Mouse (Mus musculus): Measurements from ENCODE around the gene Epha2. TPM values are rescaled to one million over a fixed set of nuclear protein-coding genes. Genes with fewer than 3 reads are reported as not detected.

Gene Epha2
- polyA plus RNA-seq, 1 experiment from 2014 or later = 1.1 TPM

- no peaks in the 10 kb centered on the region for H3K36me3 ChIP-seq
- H3K4me3 ChIP-seq = no peak overlapping the region
- no peaks in the 10 kb centered on the region for H3K4me1 ChIP-seq
- no peak overlapping the region for H3K4me2 ChIP-seq (replicated peaks)
- no peak overlapping the region for H3K27ac ChIP-seq (replicated peaks)
- no peak for ATAC-seq (replicated peaks)
- H3K27me3 ChIP-seq = no peaks in the 10 kb centered on the region
- H3K9ac ChIP-seq (replicated peaks) = no peak overlapping the region
- no peaks in the 10 kb centered on the region for H3K9me3 ChIP-seq
- WGBS = 64% methylated on average over 7 of the region's 7 CpGs
Observed at GRCm38 (mm10) chr4:141343515-141343914, 42.5 kb downstream of the Epha2 start.

DNA sequence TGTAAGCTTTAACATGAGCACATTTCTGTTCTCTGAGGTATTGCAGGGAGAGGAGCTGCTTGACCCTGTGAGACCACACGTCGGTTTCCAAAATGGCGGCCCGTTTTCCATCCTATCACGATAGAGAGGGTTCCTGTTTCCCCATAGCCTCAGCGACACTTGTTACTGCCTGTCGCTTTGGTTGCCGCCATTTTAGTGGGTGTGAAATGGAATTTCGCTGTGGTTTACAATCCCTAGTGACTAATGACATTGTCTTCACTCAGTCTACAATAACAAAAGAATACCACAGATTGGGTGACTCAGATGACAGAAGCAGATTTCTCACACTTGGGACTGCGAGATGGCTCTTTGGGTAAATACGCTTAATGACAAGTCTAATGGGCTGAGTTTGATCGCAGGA lies 44.2 kb downstream of the Epha2 start:
- H3K4me3 ChIP-seq = no peak overlapping the region
- H3K4me1 ChIP-seq = no peaks in the 10 kb centered on the region
- no peaks in the 10 kb centered on the region for H3K36me3 ChIP-seq
- H3K4me2 ChIP-seq (replicated peaks) = no peak overlapping the region
- H3K27me3 ChIP-seq = no peaks in the 10 kb centered on the region
- WGBS = 94% methylated on average over 12 of the region's 12 CpGs
- H3K9me3 ChIP-seq = no peaks in the 10 kb centered on the region
- no peak overlapping the region for H3K9ac ChIP-seq (replicated peaks)
- H3K27ac ChIP-seq (replicated peaks) = no peak overlapping the region
- ATAC-seq (replicated peaks) = no peak

GRCm38 (mm10) chr4:141347365-141347797 lies 46.3 kb downstream of the Epha2 start:
- no peaks in the 10 kb centered on the region for H3K4me1 ChIP-seq
- no peak overlapping the region for H3K4me3 ChIP-seq
- H3K36me3 ChIP-seq = no peaks in the 10 kb centered on the region
- no peaks in the 10 kb centered on the region for H3K9me3 ChIP-seq
- no peak for ATAC-seq (replicated peaks)
- no peak overlapping the region for H3K9ac ChIP-seq (replicated peaks)
- H3K27ac ChIP-seq (replicated peaks) = no peak overlapping the region
- 83% methylated on average over 8 of the region's 8 CpGs for WGBS
- no peak overlapping the region for H3K4me2 ChIP-seq (replicated peaks)
- no peaks in the 10 kb centered on the region for H3K27me3 ChIP-seq

GRCm38 (mm10) chr4:141348616-141349015 lies 47.6 kb downstream of the Epha2 start:
- 70% methylated on average over 11 of the region's 11 CpGs for WGBS
- Histone ChIP-seq H3K4me2 (replicated peaks) (no peak overlapping the region), H3K9me3 (no peaks in the 10 kb centered on the region), H3K9ac (replicated peaks) (no peak overlapping the region), H3K27ac (replicated peaks) (no peak overlapping the region), H3K27me3 (no peaks in the 10 kb centered on the region), H3K4me3 (no peak overlapping the region), H3K36me3 (no peaks in the 10 kb centered on the region), H3K4me1 (no peaks in the 10 kb centered on the region)
- ATAC-seq (replicated peaks) = no peak

DNA sequence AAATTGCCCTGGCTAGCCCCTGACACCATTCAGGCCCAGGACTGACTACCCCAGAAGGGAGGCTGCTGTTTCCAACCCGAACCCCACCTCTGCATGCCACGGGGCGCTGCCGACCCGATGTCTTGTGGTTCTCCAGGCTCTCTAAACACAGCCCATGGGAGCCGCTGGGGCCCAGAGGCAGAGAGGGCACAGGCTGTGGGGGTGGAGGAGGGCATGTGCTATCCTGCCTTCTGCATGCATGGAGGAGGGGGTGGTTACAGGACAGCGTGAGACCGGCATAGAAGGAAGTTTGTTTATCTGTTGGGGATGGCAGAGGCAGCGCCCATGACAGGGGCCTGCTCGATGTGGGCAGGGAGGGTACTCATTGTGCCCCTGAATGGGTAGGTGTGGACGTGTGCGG lies 49.0 kb downstream of the Epha2 start:
- ATAC-seq (replicated peaks) = no peak
- no peaks in the 10 kb centered on the region for H3K4me1 ChIP-seq
- no peak overlapping the region for H3K9ac ChIP-seq (replicated peaks)
- no peak overlapping the region for H3K4me3 ChIP-seq
- WGBS = 87% methylated on average over 12 of the region's 12 CpGs
- H3K27ac ChIP-seq (replicated peaks) = no peak overlapping the region
- no peaks in the 10 kb centered on the region for H3K27me3 ChIP-seq
- H3K9me3 ChIP-seq = no peaks in the 10 kb centered on the region
- H3K36me3 ChIP-seq = no peaks in the 10 kb centered on the region
- H3K4me2 ChIP-seq (replicated peaks) = no peak overlapping the region

- H3K9me3 ChIP-seq = no peaks in the 10 kb centered on the region
- H3K9ac ChIP-seq (replicated peaks) = no peak overlapping the region
- H3K4me3 ChIP-seq = no peak overlapping the region
- no peaks in the 10 kb centered on the region for H3K36me3 ChIP-seq
- no peaks in the 10 kb centered on the region for H3K27me3 ChIP-seq
- H3K4me1 ChIP-seq = no peaks in the 10 kb centered on the region
- ATAC-seq (replicated peaks) = no peak
- 67% methylated on average over 7 of the region's 7 CpGs for WGBS
- H3K4me2 ChIP-seq (replicated peaks) = no peak overlapping the region
- no peak overlapping the region for H3K27ac ChIP-seq (replicated peaks)
Observed at GRCm38 (mm10) chr4:141351972-141352371, 50.9 kb downstream of the Epha2 start.

DNA sequence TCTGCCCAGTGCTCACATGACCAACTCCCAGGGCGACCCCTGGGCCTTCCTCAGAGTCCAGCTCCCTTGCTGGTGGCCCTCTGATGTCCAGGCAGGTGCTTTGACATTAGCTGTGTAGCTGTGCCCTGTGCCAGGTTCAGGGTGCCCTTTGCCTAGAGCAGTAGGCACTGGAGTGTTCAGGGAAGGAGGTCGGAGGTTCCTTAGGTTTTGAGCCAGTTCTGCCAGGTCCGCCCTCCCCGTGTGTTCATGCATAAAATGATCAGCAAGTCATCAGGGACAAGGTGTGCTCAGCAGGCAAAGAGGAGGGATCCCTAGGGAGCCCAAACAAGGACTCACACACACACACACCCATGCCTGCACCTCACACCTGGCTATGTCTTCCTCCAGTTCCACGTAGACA lies 51.9 kb downstream of the Epha2 start:
- Histone ChIP-seq H3K4me1 (no peaks in the 10 kb centered on the region), H3K9me3 (no peaks in the 10 kb centered on the region), H3K4me3 (no peak overlapping the region), H3K36me3 (no peaks in the 10 kb centered on the region), H3K9ac (replicated peaks) (no peak overlapping the region), H3K4me2 (replicated peaks) (no peak overlapping the region), H3K27me3 (no peaks in the 10 kb centered on the region), H3K27ac (replicated peaks) (no peak overlapping the region)
- WGBS = 75% methylated on average over 5 of the region's 5 CpGs
- no peak for ATAC-seq (replicated peaks)

DNA sequence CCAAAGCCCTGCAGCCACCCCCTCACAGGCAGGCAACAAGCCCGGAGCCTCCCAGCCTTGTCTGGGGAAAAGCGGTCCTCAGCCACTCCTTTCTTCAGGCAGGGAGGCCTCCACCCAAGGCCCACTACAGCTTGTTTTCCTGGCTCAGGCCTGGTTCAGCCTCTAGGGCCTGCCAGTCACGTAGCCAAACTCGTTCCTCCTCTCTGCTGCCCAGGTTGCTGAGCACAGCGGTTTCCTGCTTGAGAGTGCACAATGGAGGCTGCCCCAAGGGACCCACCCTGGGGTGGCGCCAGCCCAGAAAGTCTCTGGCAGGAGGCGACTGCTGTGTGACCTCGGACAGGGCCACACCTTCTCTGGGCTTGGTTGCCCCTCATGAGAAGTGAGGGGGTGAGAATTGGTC lies 52.8 kb downstream of the Epha2 start:
- H3K9ac ChIP-seq (replicated peaks) = no peak overlapping the region
- H3K4me2 ChIP-seq (replicated peaks) = no peak overlapping the region
- H3K9me3 ChIP-seq = no peaks in the 10 kb centered on the region
- H3K36me3 ChIP-seq = no peaks in the 10 kb centered on the region
- H3K27me3 ChIP-seq = no peaks in the 10 kb centered on the region
- no peak for ATAC-seq (replicated peaks)
- H3K27ac ChIP-seq (replicated peaks) = no peak overlapping the region
- WGBS = 59% methylated on average over 8 of the region's 8 CpGs
- H3K4me3 ChIP-seq = no peak overlapping the region
- H3K4me1 ChIP-seq = no peaks in the 10 kb centered on the region

DNA sequence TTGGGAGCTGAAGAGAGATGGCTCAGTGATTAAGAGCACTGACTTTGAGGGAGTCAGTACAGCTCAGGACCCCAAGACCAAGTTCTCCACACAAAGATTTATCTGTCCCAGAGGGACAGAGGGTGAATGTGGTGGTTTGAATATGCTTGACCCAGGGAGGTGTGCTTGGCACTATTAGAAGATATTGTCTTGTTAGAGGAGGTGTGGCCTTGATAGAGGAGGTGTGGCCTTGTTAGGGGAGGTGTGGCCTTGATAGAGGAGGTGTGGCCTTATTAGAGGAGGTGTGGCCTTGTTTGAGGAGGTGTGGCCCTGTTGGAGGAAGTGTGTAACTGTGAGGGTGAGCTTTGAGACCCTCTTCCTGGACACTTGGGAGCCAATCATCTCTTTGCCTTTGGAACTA lies 56.8 kb downstream of the Epha2 start:
- H3K4me2 ChIP-seq (replicated peaks) = no peak overlapping the region
- H3K9ac ChIP-seq (replicated peaks) = no peak overlapping the region
- H3K27me3 ChIP-seq = no peaks in the 10 kb centered on the region
- H3K4me3 ChIP-seq = no peak overlapping the region
- H3K36me3 ChIP-seq = no peaks in the 10 kb centered on the region
- H3K27ac ChIP-seq (replicated peaks) = no peak overlapping the region
- no peak for ATAC-seq (replicated peaks)
- no peaks in the 10 kb centered on the region for H3K4me1 ChIP-seq
- H3K9me3 ChIP-seq = no peaks in the 10 kb centered on the region

DNA sequence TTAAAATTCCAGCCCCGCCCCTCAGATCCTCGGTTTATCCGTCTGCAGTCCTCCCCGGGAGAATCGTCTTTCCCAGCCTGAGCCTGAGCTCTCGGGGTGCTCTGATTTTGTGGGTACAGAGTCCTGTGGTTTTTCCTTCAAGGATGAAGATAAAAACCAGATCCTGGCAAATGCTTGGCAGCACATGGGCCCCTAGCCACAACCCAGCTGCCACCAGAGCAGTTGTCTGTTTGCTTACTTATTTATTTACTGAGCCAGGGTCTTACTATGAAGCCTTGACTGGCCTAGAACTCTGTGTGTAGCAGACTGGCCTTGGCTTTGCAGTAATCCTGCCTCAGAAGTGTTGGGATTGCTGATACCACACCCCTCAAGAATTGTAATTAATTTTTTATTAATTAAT lies 58.2 kb downstream of the Epha2 start:
- H3K4me2 ChIP-seq (replicated peaks) = no peak overlapping the region
- no peaks in the 10 kb centered on the region for H3K27me3 ChIP-seq
- no peak for ATAC-seq (replicated peaks)
- no peaks in the 10 kb centered on the region for H3K9me3 ChIP-seq
- H3K9ac ChIP-seq (replicated peaks) = no peak overlapping the region
- 82% methylated on average over 6 of the region's 6 CpGs for WGBS
- H3K36me3 ChIP-seq = no peaks in the 10 kb centered on the region
- H3K4me3 ChIP-seq = no peak overlapping the region
- H3K27ac ChIP-seq (replicated peaks) = no peak overlapping the region
- H3K4me1 ChIP-seq = no peaks in the 10 kb centered on the region

DNA sequence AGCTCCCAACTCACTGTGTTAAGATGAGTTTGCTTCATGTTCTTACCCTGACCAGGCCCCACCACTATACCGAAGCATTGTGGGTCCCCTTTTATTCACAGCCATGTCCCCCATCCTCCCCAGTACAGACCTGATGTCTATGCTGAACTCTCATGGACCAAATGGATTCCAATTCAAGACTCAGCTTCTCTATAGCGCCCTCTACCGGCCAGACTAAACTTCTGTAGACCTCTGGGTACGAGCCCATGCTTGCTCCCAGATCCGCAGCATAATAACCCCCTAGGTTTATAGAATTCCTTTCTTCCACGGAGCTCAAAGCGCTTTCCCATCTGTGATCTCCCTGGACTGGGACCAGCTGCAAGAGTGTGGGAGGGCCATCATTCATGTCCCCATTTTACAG lies 59.8 kb downstream of the Epha2 start:
- no peak for ATAC-seq (replicated peaks)
- 28% methylated on average over 7 of the region's 7 CpGs for WGBS

DNA sequence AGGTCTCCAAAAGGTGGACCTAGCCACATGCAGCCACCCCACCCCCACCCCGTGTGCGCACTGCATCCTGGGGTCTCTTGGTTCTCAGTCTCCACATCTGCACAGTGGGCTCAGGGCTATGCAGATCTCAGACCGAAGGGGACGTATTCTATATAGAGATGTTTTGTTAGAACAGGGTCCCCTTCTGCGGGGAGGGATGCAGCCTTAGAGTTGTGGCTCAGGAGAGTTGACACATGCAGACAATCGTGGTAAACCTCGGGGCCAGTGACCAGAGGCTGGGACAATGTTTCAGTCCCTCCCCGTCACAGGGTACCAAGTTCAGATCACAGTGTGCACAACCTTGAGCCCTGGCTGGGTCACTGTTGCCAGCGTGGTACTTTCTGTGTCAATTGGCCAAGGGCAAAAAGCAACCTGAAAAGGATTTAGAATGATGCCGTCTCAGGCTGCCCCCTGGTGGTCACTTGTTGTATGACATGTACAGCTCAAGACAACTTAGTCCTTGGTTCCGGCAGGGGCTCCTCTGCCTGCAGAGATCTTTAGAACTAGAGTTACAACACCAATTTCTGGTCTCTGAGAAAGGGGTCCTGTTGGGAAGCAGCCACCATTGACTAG lies 62.0 kb downstream of the Epha2 start:
- Histone ChIP-seq H3K4me1 (peaks cover 4% of the 10 kb centered on the region), H3K4me3 (no peak overlapping the region), H3K4me2 (replicated peaks) (no peak overlapping the region), H3K9ac (replicated peaks) (no peak overlapping the region), H3K36me3 (no peaks in the 10 kb centered on the region), H3K27me3 (no peaks in the 10 kb centered on the region; the same call in 1 of the 2 replicates), H3K27ac (replicated peaks) (no peak overlapping the region), H3K9me3 (no peaks in the 10 kb centered on the region)
- WGBS = 27% methylated on average over 11 of the region's 11 CpGs
- ATAC-seq (replicated peaks) = peak; percentile 46; the same call in 1 of the 2 replicates

More for the DNA sequence above, 59.8 kb downstream of the Epha2 start:
- no peak overlapping the region for H3K9ac ChIP-seq (replicated peaks)
- no peak overlapping the region for H3K4me3 ChIP-seq
- no peaks in the 10 kb centered on the region for H3K9me3 ChIP-seq
- no peak overlapping the region for H3K4me2 ChIP-seq (replicated peaks)
- no peaks in the 10 kb centered on the region for H3K27me3 ChIP-seq
- no peaks in the 10 kb centered on the region for H3K36me3 ChIP-seq
- no peak overlapping the region for H3K27ac ChIP-seq (replicated peaks)
- H3K4me1 ChIP-seq = no peaks in the 10 kb centered on the region

GRCm38 (mm10) chr4:141365126-141365525 lies 64.1 kb downstream of the Epha2 start:
- H3K9ac ChIP-seq (replicated peaks) = no peak overlapping the region
- WGBS = 59% methylated on average over 8 of the region's 8 CpGs
- H3K4me3 ChIP-seq = no peak overlapping the region
- no peak overlapping the region for H3K4me2 ChIP-seq (replicated peaks)
- no peaks in the 10 kb centered on the region; the same call in 1 of the 2 replicates for H3K27me3 ChIP-seq
- H3K9me3 ChIP-seq = no peaks in the 10 kb centered on the region
- no peaks in the 10 kb centered on the region for H3K36me3 ChIP-seq
- no peak overlapping the region for H3K27ac ChIP-seq (replicated peaks)
- no peak for ATAC-seq (replicated peaks)
- H3K4me1 ChIP-seq = peaks cover 4% of the 10 kb centered on the region

Measured in forebrain, embryonic 15.5 days (tissue).